Mouse (Mus musculus): ENCODE results near the gene Rab3il1.

Gene Rab3il1

GRCm38 (mm10) chr19:9984111-9985055 lies 17.1 kb upstream of the Rab3il1 start:
- no peak for DNase-seq

GRCm38 (mm10) chr19:9985190-9985899 lies 16.1 kb upstream of the Rab3il1 start:
- DNase-seq, result no peak

GRCm38 (mm10) chr19:9985900-9986421 lies 15.5 kb upstream of the Rab3il1 start:
- DNase-seq, result no peak

GRCm38 (mm10) chr19:9987192-9987591 lies 14.3 kb upstream of the Rab3il1 start:
- no peak for DNase-seq

DNA sequence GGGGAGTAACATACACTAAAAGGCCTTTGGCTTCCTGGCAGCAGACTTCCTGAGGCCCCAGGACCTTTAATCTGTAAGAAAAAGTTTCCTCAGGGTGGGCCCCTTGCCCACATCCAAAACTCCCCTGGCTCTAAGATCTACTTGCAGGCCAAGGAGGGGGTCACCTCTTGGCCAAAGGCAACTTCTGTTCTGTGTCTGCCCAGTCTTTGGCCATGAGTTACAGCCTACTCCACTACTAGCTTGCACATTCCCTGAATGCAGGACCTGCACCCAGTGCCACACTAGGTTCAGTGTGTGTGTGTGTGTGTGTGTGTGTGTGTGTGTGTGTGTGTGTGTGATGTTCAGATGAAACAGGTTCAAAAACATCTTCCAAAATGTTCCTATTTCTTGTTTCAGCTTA lies 13.9 kb upstream of the Rab3il1 start:
- no peak for DNase-seq

GRCm38 (mm10) chr19:9989171-9989883 lies 12.1 kb upstream of the Rab3il1 start:
- DNase-seq, result no peak

GRCm38 (mm10) chr19:9989884-9990256 lies 11.6 kb upstream of the Rab3il1 start:
- DNase-seq, result no peak

GRCm38 (mm10) chr19:9991304-9991703 lies 10.2 kb upstream of the Rab3il1 start:
- peak; percentile 58 for DNase-seq

- no peak for DNase-seq
Measured at GRCm38 (mm10) chr19:9992011-9992958, 9.2 kb upstream of the Rab3il1 start.

DNA sequence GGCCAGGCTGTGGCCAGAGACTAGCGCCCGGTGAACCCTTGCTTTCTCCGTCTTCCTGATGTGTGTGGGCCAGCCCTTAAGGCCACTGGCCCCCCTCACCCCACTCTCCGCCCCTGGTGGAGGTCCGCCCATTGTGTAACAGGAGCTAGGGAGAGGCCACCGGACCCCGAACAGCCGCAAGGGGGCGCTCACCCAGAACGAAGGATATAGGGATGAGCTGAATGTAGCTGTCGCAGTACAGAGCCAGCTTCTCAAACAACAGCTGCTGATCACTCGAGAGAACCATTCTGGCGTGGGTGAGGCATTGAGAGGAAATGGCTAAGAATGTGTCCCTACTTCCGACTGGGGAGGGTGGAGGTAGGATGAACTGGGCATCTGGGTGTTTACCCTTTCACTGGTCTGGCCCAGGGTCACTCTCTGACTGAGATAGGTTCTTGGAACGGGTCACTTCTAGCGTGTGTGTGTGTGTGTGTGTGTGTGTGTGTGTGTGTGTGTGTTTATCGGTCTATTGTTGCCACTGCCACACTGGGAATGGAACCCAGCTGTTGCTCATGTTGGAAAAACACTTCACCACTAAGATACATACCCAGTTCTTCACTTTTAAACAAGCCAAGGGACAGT lies 8.3 kb upstream of the Rab3il1 start:
- DNase-seq, result peak; percentile 83

DNA sequence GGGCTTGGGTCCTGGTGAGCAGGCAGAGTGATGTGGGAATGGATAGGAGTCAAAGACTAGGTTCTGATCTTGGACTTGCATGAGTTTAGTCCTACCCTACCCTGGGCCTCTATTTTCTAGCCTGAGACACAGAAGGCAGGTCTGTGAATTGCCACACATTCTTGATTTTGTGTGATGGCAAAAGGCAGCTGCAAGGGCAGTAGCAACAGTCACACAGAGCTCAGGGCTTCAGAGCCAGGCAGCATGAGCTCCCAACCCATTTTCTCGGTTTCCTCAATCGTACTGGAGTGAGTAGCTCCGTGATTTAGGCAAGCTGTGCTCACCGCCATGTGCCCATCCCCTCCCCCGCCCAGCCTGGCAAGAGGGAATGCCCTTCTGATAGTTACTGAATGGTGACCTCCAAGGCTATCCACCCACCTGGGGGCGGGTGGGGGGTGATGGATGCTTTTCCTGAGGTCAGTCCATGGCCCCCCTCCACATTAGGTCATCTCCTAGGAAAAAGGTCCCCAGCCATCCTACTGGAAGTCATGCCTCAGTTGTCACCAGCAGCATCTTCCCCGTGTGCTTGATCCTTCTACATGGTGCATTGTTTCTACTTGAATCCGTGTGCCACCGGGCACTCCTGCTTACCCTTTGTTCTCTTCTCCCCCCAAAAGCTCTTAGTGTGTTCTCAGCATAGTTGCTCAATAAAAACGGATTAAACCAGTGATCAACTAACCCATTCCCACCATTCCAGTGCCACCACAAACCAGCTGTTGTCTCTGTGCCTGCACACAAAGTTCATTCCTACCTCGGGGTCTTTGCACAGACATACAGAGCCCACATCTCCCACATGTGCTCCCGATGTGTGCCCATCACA lies 4.0 kb upstream of the Rab3il1 start:
- DNase-seq, result no peak

- DNase-seq, result no peak
Measured at GRCm38 (mm10) chr19:9998063-9998416, 3.4 kb upstream of the Rab3il1 start.

DNA sequence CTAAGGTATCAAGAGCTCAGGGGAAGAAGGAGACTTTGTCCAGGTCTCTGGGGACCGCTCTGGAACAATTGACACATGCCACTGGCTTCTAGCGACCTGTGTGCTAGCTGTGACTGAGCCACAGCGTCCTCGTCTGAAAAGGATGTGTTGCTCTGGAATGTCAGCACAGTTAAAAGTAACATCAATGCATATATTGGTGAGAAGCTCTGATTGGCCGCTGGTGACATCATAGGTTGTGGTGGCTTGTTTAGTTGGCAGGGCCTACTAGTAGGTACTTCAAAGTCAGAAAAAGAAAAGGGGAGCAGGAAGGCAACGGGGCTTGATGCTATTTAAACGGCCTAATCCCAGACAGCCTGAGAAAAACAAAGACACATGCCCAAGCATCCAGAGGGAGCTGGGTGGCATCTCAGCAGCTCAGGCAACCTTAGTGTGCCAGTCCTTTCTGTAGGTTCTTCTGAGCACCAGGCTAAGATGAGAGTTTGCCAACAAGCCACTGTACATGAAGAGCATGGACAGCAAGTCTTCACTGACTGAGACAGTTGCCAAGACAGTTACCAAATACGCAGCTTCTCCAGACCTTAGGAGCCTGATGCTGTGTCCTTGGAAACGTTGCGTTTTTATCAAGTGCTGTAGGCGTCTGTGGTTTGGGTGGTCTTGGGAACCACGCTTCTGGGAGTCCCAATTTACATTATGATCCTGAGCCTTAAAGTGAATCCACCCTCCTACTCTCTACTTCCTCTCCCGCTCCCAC lies 2.6 kb upstream of the Rab3il1 start:
- no peak for DNase-seq

DNA sequence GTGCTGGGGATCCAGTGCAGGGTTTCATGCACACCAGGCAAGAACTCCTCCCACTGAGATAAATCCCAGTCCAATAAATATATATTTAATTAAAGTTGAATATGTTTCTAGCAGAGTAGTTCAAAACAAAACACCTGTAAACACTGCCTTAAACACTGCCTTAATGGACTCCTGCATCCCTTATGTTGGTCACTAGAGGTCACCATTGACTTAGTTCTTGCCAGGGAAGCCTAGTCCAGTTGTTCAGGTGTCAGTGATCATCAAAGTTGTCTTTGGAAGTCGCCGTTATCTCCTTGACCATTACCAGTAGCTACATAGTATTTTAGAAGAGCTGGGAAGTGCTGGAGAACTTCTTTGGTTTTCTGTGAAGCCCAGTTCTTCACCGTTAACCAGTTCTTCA lies 1.1 kb upstream of the Rab3il1 start:
- no peak for DNase-seq

- DNase-seq, result no peak
Measured at GRCm38 (mm10) chr19:10003696-10004095, 2.2 kb downstream of the Rab3il1 start.

DNA sequence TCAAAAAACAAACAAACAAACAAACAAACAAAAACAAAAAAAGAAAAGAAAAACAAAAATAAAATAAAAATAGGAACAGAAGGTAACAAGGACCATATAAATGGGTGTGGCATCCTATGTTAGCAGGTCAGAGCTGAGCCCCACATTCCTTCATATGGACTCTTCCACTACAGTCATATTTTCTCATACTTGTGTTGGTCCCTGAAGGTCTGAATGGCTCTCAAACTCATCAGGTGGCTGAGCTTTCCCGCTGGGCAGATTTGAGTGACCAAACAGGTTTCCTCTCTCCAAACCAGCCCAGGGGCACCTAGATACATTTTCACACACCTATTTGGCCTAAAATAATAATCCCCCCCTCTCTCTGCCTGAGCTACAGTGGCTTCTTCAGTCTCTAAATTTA lies 9.9 kb downstream of the Rab3il1 start:
- DNase-seq, result no peak

DNA sequence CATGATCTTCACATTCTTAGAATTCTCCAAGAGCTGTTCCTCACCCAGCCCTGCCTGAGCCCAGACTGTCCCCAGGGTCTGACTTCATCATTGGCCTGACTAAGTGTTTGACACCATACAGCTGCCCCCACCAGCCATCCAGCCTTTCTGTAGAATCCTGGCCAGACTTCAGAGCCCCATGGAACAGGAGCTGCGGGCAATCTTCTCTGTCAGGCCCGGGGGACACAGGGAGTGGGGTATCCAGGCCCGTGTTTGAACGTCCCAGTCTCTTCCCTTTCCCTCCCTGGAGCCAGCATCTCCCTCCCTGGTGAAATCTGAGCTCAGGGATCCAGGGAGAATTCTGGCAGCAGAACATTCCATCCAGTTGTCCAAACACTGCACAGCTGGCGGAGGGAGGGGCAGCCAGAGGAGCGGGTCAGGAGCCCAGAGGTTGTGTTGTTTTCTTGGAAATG lies 11.4 kb downstream of the Rab3il1 start:
- no peak for DNase-seq

DNA sequence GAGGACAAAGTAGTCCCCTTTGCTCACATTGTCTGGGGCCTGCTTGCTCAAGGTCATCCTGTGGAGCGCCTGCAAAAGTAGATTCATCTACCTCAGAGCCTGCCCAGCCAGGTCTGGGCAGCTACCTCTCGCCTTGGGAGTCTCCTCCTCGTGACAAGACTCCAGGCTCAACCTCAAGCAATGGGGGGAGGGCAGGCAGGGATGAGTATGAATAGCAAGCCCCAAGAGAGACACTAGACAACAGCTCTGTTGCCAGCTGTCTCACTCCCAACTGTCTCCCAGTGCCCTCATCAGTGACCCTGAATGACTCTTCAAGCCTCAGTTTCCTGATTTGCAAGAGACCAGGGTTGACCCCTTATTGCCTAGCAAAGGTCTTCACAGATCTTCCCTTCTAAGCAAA lies 11.9 kb downstream of the Rab3il1 start:
- no peak for DNase-seq

GRCm38 (mm10) chr19:10013913-10014312 lies 12.4 kb downstream of the Rab3il1 start:
- DNase-seq, result no peak

- no peak for DNase-seq
Measured at GRCm38 (mm10) chr19:10014824-10015223, 13.4 kb downstream of the Rab3il1 start.

Data from cerebellum, adult 8-10 months (tissue).